Mouse (Mus musculus): ENCODE data around the gene Tenm3. TPM values are rescaled to one million over a fixed set of nuclear protein-coding genes. Genes with fewer than 3 reads are reported as not detected.

Gene Tenm3
- polyA plus RNA-seq, 1 experiment from 2014 or later = 23.4 TPM

GRCm38 (mm10) chr8:48221304-48221703 is 622.4 kb downstream of the Tenm3 start:
- Histone ChIP-seq H3K4me3 (no peak overlapping the region), H3K36me3 (no peaks in the 10 kb centered on the region), H3K9me3 (no peaks in the 10 kb centered on the region), H3K4me1 (peaks cover 46% of the 10 kb centered on the region), H3K4me2 (replicated peaks) (peak overlapping the region; percentile 16; the same call in 1 of the 2 replicates), H3K27me3 (no peaks in the 10 kb centered on the region), H3K9ac (replicated peaks) (no peak overlapping the region), H3K27ac (replicated peaks) (no peak overlapping the region)
- 70% methylated on average over 11 of the region's 11 CpGs for WGBS
- ATAC-seq (replicated peaks) = no peak

GRCm38 (mm10) chr8:48220529-48221181 is 623.1 kb downstream of the Tenm3 start:
- WGBS = 42% methylated on average over 25 of the region's 25 CpGs
- H3K4me3 ChIP-seq = no peak overlapping the region
- no peaks in the 10 kb centered on the region for H3K27me3 ChIP-seq
- H3K9ac ChIP-seq (replicated peaks) = no peak overlapping the region
- H3K4me2 ChIP-seq (replicated peaks) = peak overlapping the region; percentile 16; the same call in 1 of the 2 replicates
- peaks cover 43% of the 10 kb centered on the region for H3K4me1 ChIP-seq
- H3K27ac ChIP-seq (replicated peaks) = no peak overlapping the region
- ATAC-seq (replicated peaks) = no peak
- no peaks in the 10 kb centered on the region for H3K9me3 ChIP-seq
- H3K36me3 ChIP-seq = no peaks in the 10 kb centered on the region

GRCm38 (mm10) chr8:48215071-48215501 is 628.7 kb downstream of the Tenm3 start:
- H3K9me3 ChIP-seq = no peaks in the 10 kb centered on the region
- 21% methylated on average over 9 of the region's 9 CpGs for WGBS

GRCm38 (mm10) chr8:48214386-48214785 is 629.4 kb downstream of the Tenm3 start:
- H3K36me3 ChIP-seq = no peaks in the 10 kb centered on the region
- whole genome bisulfite sequencing = 67% methylated on average over 6 of the region's 6 CpGs
- ATAC-seq (replicated peaks) = no peak

More at GRCm38 (mm10) chr8:48215071-48215501, 628.7 kb downstream of the Tenm3 start:
- ATAC-seq (replicated peaks) = peak; percentile 77
- H3K27me3 ChIP-seq = no peaks in the 10 kb centered on the region
- peaks cover 14% of the 10 kb centered on the region for H3K4me1 ChIP-seq
- no peak overlapping the region for H3K9ac ChIP-seq (replicated peaks)
- H3K4me2 ChIP-seq (replicated peaks) = no peak overlapping the region
- no peak overlapping the region for H3K4me3 ChIP-seq
- H3K27ac ChIP-seq (replicated peaks) = no peak overlapping the region; the same call in 1 of the 2 replicates
- H3K36me3 ChIP-seq = no peaks in the 10 kb centered on the region

GRCm38 (mm10) chr8:48211931-48212330 is 631.8 kb downstream of the Tenm3 start:
- 63% methylated on average over 9 of the region's 9 CpGs for WGBS
- H3K36me3 ChIP-seq = no peaks in the 10 kb centered on the region
- H3K4me1 ChIP-seq = peaks cover 13% of the 10 kb centered on the region
- H3K4me3 ChIP-seq = no peak overlapping the region
- no peak overlapping the region for H3K9ac ChIP-seq (replicated peaks)
- H3K27ac ChIP-seq (replicated peaks) = no peak overlapping the region
- ATAC-seq (replicated peaks) = no peak
- H3K4me2 ChIP-seq (replicated peaks) = no peak overlapping the region
- H3K9me3 ChIP-seq = no peaks in the 10 kb centered on the region
- no peaks in the 10 kb centered on the region for H3K27me3 ChIP-seq

More at GRCm38 (mm10) chr8:48214386-48214785, 629.4 kb downstream of the Tenm3 start:
- Histone ChIP-seq H3K9me3 (no peaks in the 10 kb centered on the region), H3K4me1 (peaks cover 13% of the 10 kb centered on the region), H3K4me3 (no peak overlapping the region), H3K27ac (replicated peaks) (no peak overlapping the region), H3K9ac (replicated peaks) (no peak overlapping the region), H3K27me3 (no peaks in the 10 kb centered on the region), H3K4me2 (replicated peaks) (no peak overlapping the region)

GRCm38 (mm10) chr8:48207567-48207966 is 636.2 kb downstream of the Tenm3 start:
- no peak overlapping the region for H3K4me2 ChIP-seq (replicated peaks)
- no peak overlapping the region; the same call in 1 of the 2 replicates for H3K27ac ChIP-seq (replicated peaks)
- H3K4me1 ChIP-seq = no peaks in the 10 kb centered on the region
- H3K27me3 ChIP-seq = no peaks in the 10 kb centered on the region
- no peaks in the 10 kb centered on the region for H3K36me3 ChIP-seq
- no peaks in the 10 kb centered on the region for H3K9me3 ChIP-seq
- H3K9ac ChIP-seq (replicated peaks) = no peak overlapping the region
- WGBS = 73% methylated on average over 6 of the region's 6 CpGs
- no peak overlapping the region for H3K4me3 ChIP-seq
- no peak for ATAC-seq (replicated peaks)

GRCm38 (mm10) chr8:48206922-48207321 is 636.8 kb downstream of the Tenm3 start:
- Histone ChIP-seq H3K4me2 (replicated peaks) (no peak overlapping the region), H3K27me3 (no peaks in the 10 kb centered on the region), H3K9me3 (no peaks in the 10 kb centered on the region), H3K4me3 (no peak overlapping the region), H3K36me3 (no peaks in the 10 kb centered on the region), H3K4me1 (no peaks in the 10 kb centered on the region), H3K9ac (replicated peaks) (no peak overlapping the region), H3K27ac (replicated peaks) (no peak overlapping the region)
- 70% methylated on average over 8 of the region's 8 CpGs for whole genome bisulfite sequencing
- ATAC-seq (replicated peaks) = no peak

- H3K27me3 ChIP-seq = no peaks in the 10 kb centered on the region
- no peak overlapping the region for H3K4me3 ChIP-seq
- H3K4me2 ChIP-seq (replicated peaks) = no peak overlapping the region
- WGBS = 86% methylated on average over 12 of the region's 12 CpGs
- no peak for ATAC-seq (replicated peaks)
- no peaks in the 10 kb centered on the region for H3K36me3 ChIP-seq
- H3K4me1 ChIP-seq = no peaks in the 10 kb centered on the region
- no peak overlapping the region for H3K27ac ChIP-seq (replicated peaks)
- no peaks in the 10 kb centered on the region for H3K9me3 ChIP-seq
- H3K9ac ChIP-seq (replicated peaks) = no peak overlapping the region
Observed at GRCm38 (mm10) chr8:48204838-48205345, 638.9 kb downstream of the Tenm3 start.

- H3K27ac ChIP-seq (replicated peaks) = no peak overlapping the region
- H3K4me2 ChIP-seq (replicated peaks) = no peak overlapping the region
- no peaks in the 10 kb centered on the region for H3K27me3 ChIP-seq
- no peaks in the 10 kb centered on the region for H3K4me1 ChIP-seq
- 0 out of 2 replicates have a peak, but pooled peaks have one; percentile 46 for ATAC-seq (replicated peaks)
- no peaks in the 10 kb centered on the region for H3K36me3 ChIP-seq
- 69% methylated on average over 13 of the region's 13 CpGs for WGBS
- no peaks in the 10 kb centered on the region for H3K9me3 ChIP-seq
- H3K9ac ChIP-seq (replicated peaks) = no peak overlapping the region
- H3K4me3 ChIP-seq = no peak overlapping the region
Observed at GRCm38 (mm10) chr8:48204114-48204837, 639.5 kb downstream of the Tenm3 start.

GRCm38 (mm10) chr8:48203611-48204010 is 640.1 kb downstream of the Tenm3 start:
- no peak for ATAC-seq (replicated peaks)
- Histone ChIP-seq H3K4me1 (no peaks in the 10 kb centered on the region), H3K4me3 (no peak overlapping the region), H3K9me3 (no peaks in the 10 kb centered on the region), H3K4me2 (replicated peaks) (no peak overlapping the region), H3K9ac (replicated peaks) (no peak overlapping the region), H3K36me3 (no peaks in the 10 kb centered on the region), H3K27ac (replicated peaks) (no peak overlapping the region), H3K27me3 (no peaks in the 10 kb centered on the region)
- WGBS = 58% methylated on average over 9 of the region's 9 CpGs

GRCm38 (mm10) chr8:48203161-48203560 is 640.6 kb downstream of the Tenm3 start:
- Histone ChIP-seq H3K27ac (replicated peaks) (no peak overlapping the region), H3K4me1 (no peaks in the 10 kb centered on the region), H3K9me3 (no peaks in the 10 kb centered on the region), H3K36me3 (no peaks in the 10 kb centered on the region), H3K4me2 (replicated peaks) (no peak overlapping the region), H3K9ac (replicated peaks) (no peak overlapping the region), H3K4me3 (no peak overlapping the region), H3K27me3 (no peaks in the 10 kb centered on the region)
- 51% methylated on average over 6 of the region's 6 CpGs for WGBS
- ATAC-seq (replicated peaks) = no peak

- no peaks in the 10 kb centered on the region for H3K4me1 ChIP-seq
- no peak overlapping the region for H3K9ac ChIP-seq (replicated peaks)
- no peaks in the 10 kb centered on the region for H3K36me3 ChIP-seq
- no peak overlapping the region for H3K27ac ChIP-seq (replicated peaks)
- H3K9me3 ChIP-seq = no peaks in the 10 kb centered on the region
- whole genome bisulfite sequencing = 38% methylated on average over 3 of the region's 3 CpGs
- H3K27me3 ChIP-seq = no peaks in the 10 kb centered on the region
- no peak overlapping the region for H3K4me2 ChIP-seq (replicated peaks)
- no peak overlapping the region for H3K4me3 ChIP-seq
- ATAC-seq (replicated peaks) = no peak
Observed at GRCm38 (mm10) chr8:48202632-48203031, 641.1 kb downstream of the Tenm3 start.
